Mouse (Mus musculus) small intestine, adult 2 months (tissue): ENCODE results near the gene Pdgfd.

ENCODE experiments used
- CTCF ChIP-seq: fragments of 200-500 bp; IDR thresholded peaks from 2 replicates; pipeline ENCODE4 v1.5.1; 2012; ENCODE audit warnings: low read depth, mild to moderate bottlenecking, control low read depth, inconsistent platforms, low read length, moderate library complexity, mixed read lengths; ENCODE audit not compliant: insufficient replicate concordance, insufficient read length; ENCODE audit errors: extremely low read depth
- POLR2A ChIP-seq: fragments of 200-500 bp; IDR thresholded peaks from 2 replicates; pipeline ENCODE4 v1.6.1; 2012; ENCODE audit warnings: low read depth, mild to moderate bottlenecking, control low read depth, inconsistent platforms, low read length, moderate library complexity

- TF ChIP-seq POLR2A: no peak
- no peak for TF ChIP-seq CTCF
Measured at GRCm38 (mm10) chr9:6345366-6345765, 177.0 kb downstream of the Pdgfd start.
